Mouse (Mus musculus) urinary bladder, postnatal 14 days (tissue): ENCODE results near the gene Vopp1.

ENCODE experiments used
- DNase-seq: peaks from one replicate; pipeline ENCODE4 v3.0.0; 2021; ENCODE audit warnings: low spot score

The Vopp1 gene

DNA sequence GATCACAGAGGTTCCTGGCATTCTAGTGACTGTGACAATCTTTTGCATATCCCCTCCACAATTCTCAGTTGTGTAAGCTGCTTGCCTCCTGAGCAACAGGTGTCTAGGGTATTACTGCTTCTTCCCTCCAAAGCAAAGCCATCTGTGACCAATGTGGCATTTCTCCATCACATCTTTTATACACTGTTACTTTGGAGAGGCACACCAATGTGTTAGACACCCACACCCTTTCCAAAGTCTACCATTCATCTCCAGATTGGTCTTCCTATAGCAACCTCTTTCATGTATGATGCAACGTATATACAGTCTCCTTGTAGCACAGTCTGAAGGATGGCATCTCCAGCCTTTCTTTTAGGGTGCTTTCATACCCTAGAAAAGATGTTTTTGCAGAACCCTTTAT is 42.3 kb downstream of the Vopp1 start:
- DNase-seq: no peak

DNA sequence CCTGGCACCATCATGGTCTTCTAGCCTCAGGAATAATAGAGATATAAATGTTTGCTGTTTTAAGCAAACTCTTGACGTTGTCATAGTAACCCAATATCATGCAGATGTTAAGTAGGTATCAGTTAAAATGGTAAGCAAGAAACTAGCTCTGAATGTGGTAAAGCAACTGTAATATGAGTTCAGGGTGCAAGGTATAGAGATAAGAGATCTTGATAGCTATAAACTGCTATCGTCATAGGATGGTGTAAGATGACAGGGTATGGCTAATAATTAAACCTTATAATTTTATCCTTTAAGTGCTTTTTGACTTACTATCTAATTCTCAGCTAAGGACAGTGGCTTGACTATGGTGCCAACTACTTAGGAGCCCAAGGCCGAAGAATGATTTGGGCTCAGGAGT is 44.6 kb downstream of the Vopp1 start:
- no peak for DNase-seq

- DNase-seq: no peak
Observed at GRCm38 (mm10) chr6:57773792-57774191, 51.2 kb downstream of the Vopp1 start.

DNA sequence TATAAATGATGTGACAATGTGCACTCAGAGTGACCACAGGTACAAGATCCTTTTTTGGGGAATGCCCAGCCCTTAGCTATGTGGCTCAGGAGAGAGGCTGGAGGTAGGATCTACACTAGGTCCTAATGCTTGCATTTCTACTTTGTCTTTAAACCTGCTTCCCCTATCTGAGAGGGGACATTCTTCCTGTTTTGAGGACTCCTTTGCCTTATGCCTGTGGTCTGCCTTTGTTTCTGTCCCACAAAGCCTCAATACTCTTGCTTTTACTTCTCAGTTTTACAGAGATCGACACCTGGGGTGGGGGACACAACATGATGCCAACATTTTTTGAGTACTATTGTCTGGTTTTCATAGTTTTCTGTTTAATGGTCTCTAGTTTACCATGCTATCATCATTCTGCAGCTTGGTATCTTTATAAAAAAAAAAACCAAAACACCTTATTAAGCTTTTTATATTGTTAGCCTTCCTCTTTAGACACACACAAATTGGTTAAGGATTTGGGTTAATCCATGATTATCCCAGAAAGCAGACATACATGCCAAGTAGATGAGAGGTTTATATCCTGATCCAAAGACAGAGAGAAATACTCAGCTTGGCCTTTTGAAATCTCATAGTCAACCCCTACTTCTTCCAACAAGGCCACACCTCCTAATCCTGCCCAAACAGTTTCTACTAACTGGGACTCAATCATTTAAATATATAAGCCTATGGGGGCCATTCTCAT is 54.3 kb downstream of the Vopp1 start:
- DNase-seq: no peak

- no peak for DNase-seq
Observed at GRCm38 (mm10) chr6:57768948-57769525, 55.9 kb downstream of the Vopp1 start.

DNA sequence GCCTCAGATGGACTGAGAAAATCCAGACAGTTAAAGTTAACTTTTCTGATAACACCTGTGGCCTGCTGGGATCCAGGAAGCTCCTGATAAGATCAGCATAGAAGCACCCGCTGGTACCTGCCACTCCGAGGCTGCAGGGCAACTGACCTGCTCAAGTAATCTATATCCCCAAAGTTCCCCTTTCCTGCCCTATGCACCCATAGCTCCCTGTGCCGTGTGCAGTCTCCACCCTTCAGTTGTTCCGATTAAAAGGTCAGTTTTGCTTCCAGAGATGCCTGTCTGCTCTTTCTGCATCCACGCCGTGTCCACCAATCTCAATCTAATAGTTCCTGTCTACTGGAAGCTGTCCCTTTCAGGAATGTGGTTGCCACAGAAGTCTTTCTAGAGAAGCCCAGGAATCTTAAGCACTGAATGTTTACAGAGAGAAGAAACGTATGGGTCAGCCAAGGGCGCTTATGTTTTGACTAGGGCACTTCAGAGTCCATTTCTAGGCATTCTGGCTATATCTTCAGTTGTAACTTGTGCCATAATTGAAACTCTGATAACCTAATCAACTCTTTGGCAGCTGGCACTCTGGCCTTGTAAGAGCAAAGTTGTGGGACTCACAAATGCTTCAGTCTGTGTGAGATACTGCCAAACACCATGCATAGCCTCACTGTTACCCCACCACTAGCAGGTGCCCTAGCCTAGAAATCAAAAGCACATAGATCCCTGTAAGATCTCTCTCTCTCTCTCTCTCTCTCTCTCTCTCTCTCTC is 57.7 kb downstream of the Vopp1 start:
- no peak for DNase-seq

DNA sequence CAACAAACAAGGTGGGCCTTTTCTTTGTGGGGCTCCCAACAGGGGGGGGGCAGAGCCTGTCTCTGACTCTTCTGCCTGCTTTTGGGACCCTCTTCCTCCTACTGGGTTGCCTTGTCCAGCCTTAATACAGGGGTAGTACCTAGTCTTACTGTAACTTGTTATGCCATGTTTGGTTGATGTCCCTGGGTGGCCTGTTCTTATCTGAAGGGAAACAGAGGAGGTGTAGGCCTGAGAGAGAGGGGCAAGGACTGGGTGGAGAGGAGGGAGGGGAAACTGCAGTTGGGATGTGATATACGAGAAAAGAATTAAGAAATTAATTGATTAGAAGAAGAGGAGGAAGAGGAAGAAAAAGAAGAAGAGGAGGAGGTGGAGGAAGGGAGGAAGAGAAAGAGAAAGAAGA is 58.7 kb downstream of the Vopp1 start:
- DNase-seq: no peak

GRCm38 (mm10) chr6:57765095-57765878 is 59.7 kb downstream of the Vopp1 start:
- peak; percentile 9 for DNase-seq

- DNase-seq: no peak
Observed at GRCm38 (mm10) chr6:57763054-57763453, 61.9 kb downstream of the Vopp1 start.

DNA sequence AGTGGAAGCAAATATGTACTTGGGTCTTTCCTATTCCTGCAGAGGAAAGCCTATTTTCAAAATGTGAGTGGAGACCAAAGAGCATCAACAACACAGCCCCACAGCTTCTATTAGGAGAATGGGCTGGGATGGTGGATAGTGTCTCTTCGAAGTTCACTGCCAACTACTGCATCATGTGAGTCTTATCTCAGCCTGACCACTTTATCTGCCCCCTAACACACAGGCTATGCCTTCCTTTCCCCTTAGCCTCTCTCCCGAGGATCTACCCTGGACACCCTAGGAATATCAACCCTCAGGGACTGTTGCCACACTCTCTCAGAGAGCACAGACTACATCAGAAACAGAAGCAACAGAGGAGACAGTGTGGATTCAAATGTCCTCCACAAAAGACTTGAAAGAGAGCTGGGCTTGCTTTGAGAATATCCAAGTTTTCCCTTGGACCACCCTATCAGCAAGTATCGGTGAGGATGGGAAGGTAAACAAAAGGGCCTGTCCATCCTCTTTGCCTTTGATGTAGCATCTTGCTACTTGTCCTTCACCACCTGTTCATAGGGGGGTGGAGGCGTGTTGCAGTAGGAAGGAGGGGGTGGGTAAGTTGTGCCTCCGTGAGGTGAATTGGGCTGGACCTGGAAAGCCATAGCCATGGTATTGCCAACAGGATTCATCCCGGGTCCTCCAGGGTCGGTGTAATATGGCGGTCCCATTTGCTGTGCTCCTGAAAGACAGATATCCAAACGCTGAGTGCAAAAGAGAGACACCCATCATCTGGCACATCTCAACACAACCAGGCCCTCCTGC is 70.8 kb downstream of the Vopp1 start:
- no peak for DNase-seq

- no peak for DNase-seq
Observed at GRCm38 (mm10) chr6:57745748-57746129, 79.2 kb downstream of the Vopp1 start.

GRCm38 (mm10) chr6:57744974-57745747 is 79.8 kb downstream of the Vopp1 start:
- no peak for DNase-seq

- DNase-seq: no peak
Observed at GRCm38 (mm10) chr6:57744123-57744522, 80.8 kb downstream of the Vopp1 start.

DNA sequence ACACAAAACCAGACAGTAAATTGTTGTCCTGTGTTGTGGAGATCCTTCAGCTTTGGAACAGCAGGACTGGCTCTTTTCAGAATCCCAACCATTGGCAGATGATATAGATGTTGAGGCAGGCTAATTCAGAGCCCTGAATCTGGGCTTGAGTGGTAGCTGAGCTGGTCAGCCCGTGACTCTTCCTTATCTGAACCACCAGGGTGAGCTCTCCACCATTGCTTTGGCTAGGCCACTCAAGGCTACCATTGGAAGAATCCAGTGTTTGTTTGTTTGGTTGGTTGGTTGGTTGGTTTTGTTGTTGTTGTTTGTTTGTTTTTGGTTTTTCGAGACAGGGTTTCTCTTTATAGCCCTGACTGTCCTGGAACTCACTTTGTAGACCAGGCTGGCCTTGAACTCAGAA is 81.6 kb downstream of the Vopp1 start:
- DNase-seq: no peak

DNA sequence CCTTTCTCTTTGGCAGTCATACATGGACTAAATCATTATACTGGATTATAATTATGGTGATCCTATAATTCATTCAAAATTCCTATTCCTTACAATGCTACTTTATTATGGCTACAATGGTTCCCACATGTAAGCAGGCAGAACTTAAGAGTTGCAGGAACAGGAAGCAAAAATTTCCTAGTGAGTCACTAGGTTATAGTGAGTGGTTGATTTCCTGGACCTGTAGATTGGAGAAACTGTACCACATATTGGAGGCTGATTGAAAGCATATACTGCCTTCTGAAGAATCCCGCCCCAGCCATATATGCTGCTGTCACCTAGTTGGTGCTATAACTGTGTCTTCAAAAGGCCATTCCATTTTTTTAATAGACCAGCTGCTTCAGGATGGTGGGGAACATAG is 82.2 kb downstream of the Vopp1 start:
- DNase-seq: no peak

DNA sequence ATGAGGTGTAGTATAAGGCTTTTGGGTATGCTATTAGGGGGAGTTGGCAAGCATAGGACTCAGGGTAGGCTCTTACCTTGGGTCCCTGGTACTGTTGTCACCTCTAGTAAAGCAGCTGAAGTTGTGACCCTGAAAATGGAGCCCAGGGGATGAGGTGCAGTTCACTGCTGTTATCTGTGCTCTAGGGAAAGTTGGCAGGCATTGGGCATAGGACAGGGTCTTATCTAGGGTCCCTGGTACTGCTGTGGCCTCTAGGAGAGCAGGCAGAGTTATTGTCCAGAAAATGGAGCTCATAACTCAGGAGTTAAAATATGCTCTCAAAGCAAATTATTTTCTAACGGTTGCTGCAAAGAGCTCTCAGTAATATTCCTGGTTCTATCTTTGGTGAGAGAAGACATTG is 103.6 kb downstream of the Vopp1 start:
- no peak for DNase-seq

DNA sequence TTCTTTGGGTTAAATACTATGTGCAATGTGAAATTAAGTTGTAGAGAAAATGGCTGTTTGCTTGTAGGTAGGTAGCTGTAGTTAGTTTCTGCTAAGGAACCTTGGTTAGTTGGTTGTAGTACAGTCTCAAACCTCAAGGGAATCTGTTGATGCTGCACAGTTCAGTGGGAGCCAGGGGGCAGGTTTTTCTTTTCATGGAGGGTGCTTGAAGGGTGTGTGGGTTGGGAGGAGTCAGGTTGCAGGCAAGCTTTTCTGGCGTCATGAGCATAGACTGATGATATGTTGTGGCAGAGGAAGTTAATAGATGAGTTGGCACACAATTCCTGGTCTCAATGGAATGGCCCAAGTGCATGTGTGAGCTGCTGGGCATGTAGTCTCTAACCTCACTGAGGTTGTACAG is 113.2 kb downstream of the Vopp1 start:
- DNase-seq: no peak

GRCm38 (mm10) chr6:57706721-57707120 is 118.2 kb downstream of the Vopp1 start:
- DNase-seq: no peak

DNA sequence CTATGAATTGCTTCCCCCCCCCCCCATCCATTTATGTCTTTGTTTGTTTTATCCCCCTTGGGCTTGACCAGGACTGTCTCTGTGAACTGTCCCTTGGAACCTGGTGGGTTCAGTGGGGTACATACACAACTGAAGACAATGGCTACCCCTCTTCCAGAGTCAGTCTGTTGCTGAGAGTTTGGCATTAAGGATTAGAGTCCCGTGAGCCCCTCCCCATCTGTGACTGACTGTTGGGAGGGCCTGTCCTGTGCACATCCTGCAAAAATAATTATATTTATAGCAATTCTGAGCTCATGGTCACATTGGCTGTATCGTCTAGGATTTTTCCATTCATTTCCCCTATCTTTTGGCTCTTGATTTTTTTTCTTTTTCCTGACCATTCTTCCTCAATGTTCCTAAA is 121.3 kb downstream of the Vopp1 start:
- no peak for DNase-seq

DNA sequence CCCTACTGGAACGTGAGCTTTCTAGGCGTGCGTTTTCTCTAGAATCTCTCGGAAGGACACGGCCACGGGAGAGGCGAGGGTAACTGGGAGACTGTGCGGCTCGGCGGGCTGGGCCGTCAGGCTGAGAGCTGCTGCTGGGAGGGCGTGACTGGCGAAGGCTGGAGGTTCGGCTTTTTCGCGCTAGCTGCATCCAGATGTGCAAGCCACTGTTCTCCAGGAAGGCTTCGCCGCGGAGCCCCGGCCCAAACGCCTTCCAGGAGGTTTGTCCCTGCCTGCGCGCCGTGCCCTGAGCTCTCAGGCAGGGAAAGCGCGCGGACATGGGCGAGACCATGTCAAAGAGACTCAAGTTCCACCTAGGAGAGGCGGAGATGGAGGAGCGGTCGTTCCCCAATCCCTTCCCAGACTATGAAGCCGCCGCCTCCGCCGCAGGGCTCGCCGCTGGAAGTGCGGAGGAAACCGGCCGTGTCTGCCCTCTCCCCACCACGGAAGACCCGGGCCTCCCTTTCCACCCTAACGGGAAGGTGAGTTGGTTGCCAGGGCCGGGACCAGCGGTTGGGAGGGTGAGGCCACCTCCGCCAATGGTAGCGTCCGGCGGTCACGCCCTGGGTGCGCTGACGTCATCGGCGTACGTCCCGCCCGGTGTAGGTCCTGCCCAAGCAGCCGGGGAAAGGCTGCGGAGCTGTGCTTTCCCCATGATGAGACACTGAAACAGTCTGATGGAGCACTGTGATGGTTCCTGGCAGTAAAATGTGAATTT is 122.0 kb downstream of the Vopp1 start:
- DNase-seq: peak; percentile 97
